Mouse (Mus musculus) G1E (cell line): ENCODE data around the gene Iqsec3.

Experiments
- CTCF ChIP-seq: IDR thresholded peaks from 2 replicates; pipeline ENCODE4 v1.5.1; 2012; ENCODE audit warnings: low read depth, low read length, inconsistent platforms, mixed read lengths
- GATA1 ChIP-seq: IDR thresholded peaks from 2 replicates; pipeline ENCODE4 v1.6.1; 2012; ENCODE audit warnings: borderline replicate concordance, low read length, inconsistent platforms, mixed read lengths

DNA sequence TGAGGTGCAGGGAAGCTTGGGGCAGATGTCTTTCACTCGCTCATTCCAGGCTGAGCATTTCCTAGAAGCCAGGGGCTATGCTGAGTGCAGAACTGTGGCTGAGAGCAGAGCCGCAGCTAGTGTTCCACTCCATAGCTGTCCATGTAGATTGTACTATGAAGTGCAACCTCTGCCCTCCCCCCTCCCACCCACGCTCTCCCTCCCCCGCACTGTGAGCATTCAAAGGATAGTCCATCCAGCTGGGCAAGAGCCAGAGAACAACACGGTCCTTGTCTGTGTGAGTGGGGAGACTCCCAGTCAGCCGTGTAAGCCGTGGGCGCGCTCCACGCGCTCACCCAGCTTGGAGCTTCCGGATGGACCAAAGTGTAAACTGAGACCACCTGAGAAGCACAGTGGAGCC is 49.1 kb downstream of the Iqsec3 start:
- TF ChIP-seq CTCF (no peak), GATA1 (no peak)
